Mouse (Mus musculus): Measurements from ENCODE around the gene Mdh1. TPM values are rescaled to one million over a fixed set of nuclear protein-coding genes. Genes with fewer than 3 reads are reported as not detected.
A peak's percentile ranks its signal among the peaks of the same experiment; 100 is the strongest.
"Not testable (repeated sequence)": the region's sequence is repeated elsewhere in the genome, so short reads cannot be mapped to it uniquely, and the experiment has no call there.

The Mdh1 gene
- polyA plus RNA-seq, 1 experiment: 863 TPM

DNA sequence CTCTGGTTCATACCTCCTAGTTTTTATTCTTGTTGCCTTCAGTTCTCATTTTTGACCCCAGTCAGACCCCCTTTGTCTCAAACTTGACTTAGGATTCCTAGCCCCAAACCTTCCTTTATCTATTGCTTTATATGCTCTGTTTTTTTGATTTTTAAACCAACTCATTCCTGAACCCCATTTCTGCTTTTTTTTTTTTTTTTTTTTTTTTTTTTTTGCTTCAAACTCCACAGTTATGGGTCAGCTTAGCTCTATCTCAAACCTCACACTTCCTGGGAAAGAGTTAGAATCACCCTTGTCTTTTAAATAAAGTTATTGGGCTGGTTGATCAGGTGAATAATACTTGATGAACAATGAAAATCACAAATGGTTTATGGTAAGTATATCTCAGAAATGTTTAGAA, 24.6 kb downstream of the Mdh1 start:
- Histone ChIP-seq H3K4me1 (ENCODE audit: control insufficient read depth, insufficient read depth, low read length) (no peaks in the 10 kb centered on the region; the same call in 1 of the 2 replicates), H3K4me3 (ENCODE audit: insufficient read depth, low read length) (no peak overlapping the region), H3K27ac (ENCODE audit: insufficient read depth, low read length) (no peak overlapping the region)
- TF ChIP-seq CTCF (IDR thresholded peaks at IDR 0.05; ENCODE audit: extremely low read depth, insufficient read depth, low read length) (no peak), POLR2A (IDR thresholded peaks at IDR 0.05; ENCODE audit: extremely low read depth, insufficient read depth, low read length) (no peak)

DNA sequence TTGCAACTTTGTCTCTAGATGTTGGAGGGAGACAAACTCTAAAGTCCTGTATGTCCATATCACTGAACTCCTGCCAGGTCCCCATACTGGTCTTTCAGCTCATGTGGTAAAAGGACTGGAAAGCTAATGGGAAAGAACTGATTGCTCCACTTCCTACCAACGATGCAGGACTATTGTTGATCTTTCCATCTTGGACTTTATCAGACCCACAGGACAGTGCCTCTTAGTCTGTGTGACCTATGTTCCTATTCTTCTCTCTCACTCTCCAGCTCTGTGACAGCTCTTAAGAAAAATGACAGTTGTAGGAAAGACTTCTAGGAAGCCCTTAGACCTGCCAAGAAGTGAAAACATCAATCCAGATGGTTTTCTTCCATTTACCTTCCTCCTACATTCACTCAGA, 25.5 kb downstream of the Mdh1 start:
- TF ChIP-seq CTCF (IDR thresholded peaks at IDR 0.05; ENCODE audit: extremely low read depth, insufficient read depth, low read length) (no peak), POLR2A (IDR thresholded peaks at IDR 0.05; ENCODE audit: extremely low read depth, insufficient read depth, low read length) (no peak)
- no peak overlapping the region for H3K27ac ChIP-seq (ENCODE audit: insufficient read depth, low read length)
- H3K4me3 ChIP-seq (ENCODE audit: insufficient read depth, low read length): no peak overlapping the region
- no peaks in the 10 kb centered on the region; the same call in 1 of the 2 replicates for H3K4me1 ChIP-seq (ENCODE audit: control insufficient read depth, insufficient read depth, low read length)

DNA sequence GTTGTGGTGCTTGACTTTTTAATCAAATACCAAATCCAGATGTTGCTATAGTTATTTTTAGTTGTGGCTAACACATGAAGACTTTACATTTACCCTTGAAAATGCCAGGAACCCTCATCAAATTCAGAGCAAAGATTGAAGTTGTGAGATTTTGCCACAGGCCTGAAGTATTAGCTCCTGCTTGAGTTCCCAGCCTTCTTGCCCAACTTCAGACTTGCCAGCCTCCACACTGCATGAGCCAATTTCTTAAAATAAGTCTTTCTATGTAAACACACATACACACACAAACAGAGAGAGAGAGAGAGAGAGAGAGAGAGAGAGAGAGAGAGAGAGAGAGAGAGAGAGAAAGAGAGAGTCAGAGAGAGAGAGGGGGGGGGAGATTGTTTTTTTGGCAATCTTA, 26.2 kb downstream of the Mdh1 start:
- Histone ChIP-seq H3K4me3 (ENCODE audit: insufficient read depth, low read length) (no peak overlapping the region), H3K4me1 (ENCODE audit: control insufficient read depth, insufficient read depth, low read length) (no peaks in the 10 kb centered on the region; the same call in 1 of the 2 replicates), H3K27ac (ENCODE audit: insufficient read depth, low read length) (no peak overlapping the region)
- TF ChIP-seq POLR2A (IDR thresholded peaks at IDR 0.05; ENCODE audit: extremely low read depth, insufficient read depth, low read length) (no peak), CTCF (IDR thresholded peaks at IDR 0.05; ENCODE audit: extremely low read depth, insufficient read depth, low read length) (no peak)

DNA sequence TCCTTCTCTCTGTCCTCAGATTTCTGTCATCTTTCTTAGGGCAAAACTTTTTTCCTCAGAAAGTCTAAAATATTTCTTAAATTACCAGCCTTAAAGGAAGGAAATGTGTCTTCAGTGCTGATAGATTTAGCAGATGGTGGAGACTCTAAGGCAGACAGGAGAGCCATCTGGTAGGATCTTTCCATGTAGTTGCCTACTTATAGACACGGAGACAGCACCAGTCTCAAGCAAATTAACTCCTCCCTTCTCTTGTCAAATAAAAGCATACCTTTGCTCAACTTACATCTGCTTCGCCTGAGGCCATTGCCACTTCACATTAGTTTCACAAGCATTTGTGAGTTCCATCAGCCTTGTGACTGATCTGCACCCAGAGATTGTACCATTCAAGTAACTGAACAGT, 27.1 kb downstream of the Mdh1 start:
- no peak overlapping the region for H3K4me3 ChIP-seq (ENCODE audit: insufficient read depth, low read length)
- H3K27ac ChIP-seq (ENCODE audit: insufficient read depth, low read length): peak overlapping the region; percentile 35; the same call in 1 of the 2 replicates
- no peak for TF ChIP-seq POLR2A (IDR thresholded peaks at IDR 0.05; ENCODE audit: extremely low read depth, insufficient read depth, low read length)
- TF ChIP-seq CTCF (IDR thresholded peaks at IDR 0.05; ENCODE audit: extremely low read depth, insufficient read depth, low read length): no peak
- no peaks in the 10 kb centered on the region; the same call in 1 of the 2 replicates for H3K4me1 ChIP-seq (ENCODE audit: control insufficient read depth, insufficient read depth, low read length)

- TF ChIP-seq POLR2A (IDR thresholded peaks at IDR 0.05; ENCODE audit: extremely low read depth, insufficient read depth, low read length) (no peak), CTCF (IDR thresholded peaks at IDR 0.05; ENCODE audit: extremely low read depth, insufficient read depth, low read length) (no peak)
- no peaks in the 10 kb centered on the region; the same call in 1 of the 2 replicates for H3K4me1 ChIP-seq (ENCODE audit: control insufficient read depth, insufficient read depth, low read length)
- H3K27ac ChIP-seq (ENCODE audit: insufficient read depth, low read length): no peak overlapping the region
- no peak overlapping the region for H3K4me3 ChIP-seq (ENCODE audit: insufficient read depth, low read length)
These were observed 29.4 kb downstream of the Mdh1 start for GRCm38 (mm10) chr11:21542731-21543130.

DNA sequence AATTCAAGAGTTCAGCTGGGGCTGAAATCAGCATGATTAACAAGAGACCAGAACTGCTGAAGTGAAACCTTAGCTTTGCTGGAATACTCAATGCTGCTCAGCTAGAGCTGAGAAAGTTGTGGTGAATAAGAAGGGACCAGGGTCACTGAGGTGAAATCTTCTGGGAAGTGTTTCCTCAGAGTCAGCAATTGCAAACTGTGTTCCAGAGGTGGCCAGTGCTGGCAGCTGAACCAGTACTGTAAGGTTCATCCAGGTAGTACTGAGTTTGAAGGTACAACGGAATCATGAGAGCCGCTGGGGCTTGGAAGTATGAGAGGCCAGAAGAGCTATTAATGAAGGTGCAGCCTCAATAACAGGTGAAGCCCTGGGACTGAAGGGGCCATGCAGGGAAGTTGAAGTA, 31.5 kb downstream of the Mdh1 start:
- TF ChIP-seq CTCF (IDR thresholded peaks at IDR 0.05; ENCODE audit: extremely low read depth, insufficient read depth, low read length) (no peak), POLR2A (IDR thresholded peaks at IDR 0.05; ENCODE audit: extremely low read depth, insufficient read depth, low read length) (no peak)
- no peak overlapping the region for H3K27ac ChIP-seq (ENCODE audit: insufficient read depth, low read length)
- no peaks in the 10 kb centered on the region; the same call in 1 of the 2 replicates for H3K4me1 ChIP-seq (ENCODE audit: control insufficient read depth, insufficient read depth, low read length)
- no peak overlapping the region for H3K4me3 ChIP-seq (ENCODE audit: insufficient read depth, low read length)

- TF ChIP-seq CTCF (IDR thresholded peaks at IDR 0.05; ENCODE audit: extremely low read depth, insufficient read depth, low read length) (no peak), POLR2A (IDR thresholded peaks at IDR 0.05; ENCODE audit: extremely low read depth, insufficient read depth, low read length) (no peak)
These were observed 32.1 kb downstream of the Mdh1 start for GRCm38 (mm10) chr11:21540072-21540471.

GRCm38 (mm10) chr11:21530856-21531255, 41.3 kb downstream of the Mdh1 start:
- H3K4me3 ChIP-seq (ENCODE audit: insufficient read depth, low read length); H3K27ac ChIP-seq (ENCODE audit: insufficient read depth, low read length); H3K4me1 ChIP-seq (ENCODE audit: control insufficient read depth, insufficient read depth, low read length): not testable (repeated sequence)

More at GRCm38 (mm10) chr11:21540072-21540471, 32.1 kb downstream of the Mdh1 start:
- H3K4me3 ChIP-seq (ENCODE audit: insufficient read depth, low read length): no peak overlapping the region
- no peaks in the 10 kb centered on the region; the same call in 1 of the 2 replicates for H3K4me1 ChIP-seq (ENCODE audit: control insufficient read depth, insufficient read depth, low read length)
- no peak overlapping the region for H3K27ac ChIP-seq (ENCODE audit: insufficient read depth, low read length)

- no peaks in the 10 kb centered on the region for H3K4me1 ChIP-seq (ENCODE audit: control insufficient read depth, insufficient read depth, low read length)
- H3K4me3 ChIP-seq (ENCODE audit: insufficient read depth, low read length): no peak overlapping the region
- TF ChIP-seq CTCF (IDR thresholded peaks at IDR 0.05; ENCODE audit: extremely low read depth, insufficient read depth, low read length) (no peak), POLR2A (IDR thresholded peaks at IDR 0.05; ENCODE audit: extremely low read depth, insufficient read depth, low read length) (no peak)
- no peak overlapping the region for H3K27ac ChIP-seq (ENCODE audit: insufficient read depth, low read length)
These were observed 43.3 kb downstream of the Mdh1 start for GRCm38 (mm10) chr11:21528676-21529394.

DNA sequence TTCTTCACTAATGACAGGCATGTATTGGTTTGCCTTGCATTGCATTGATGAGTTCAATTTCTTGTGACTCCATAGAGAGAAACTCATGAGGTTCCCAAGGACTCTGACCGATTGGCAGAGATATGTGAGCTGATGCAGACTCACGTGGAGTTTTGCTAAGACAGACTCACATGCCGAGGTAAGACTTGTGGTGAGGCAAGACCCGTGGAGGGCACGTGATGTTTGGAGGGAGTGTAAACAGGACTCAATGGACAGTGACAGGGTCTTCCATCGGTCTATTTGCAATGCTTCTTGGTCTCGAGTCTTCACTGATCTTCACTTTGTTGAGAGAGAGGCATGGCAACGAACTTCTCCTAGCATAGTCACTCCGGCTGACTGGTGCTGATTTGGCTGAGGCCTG, 54.4 kb downstream of the Mdh1 start:
- Histone ChIP-seq H3K4me3 (ENCODE audit: insufficient read depth, low read length) (no peak overlapping the region), H3K4me1 (ENCODE audit: control insufficient read depth, insufficient read depth, low read length) (no peaks in the 10 kb centered on the region), H3K27ac (ENCODE audit: insufficient read depth, low read length) (no peak overlapping the region)
- TF ChIP-seq POLR2A (IDR thresholded peaks at IDR 0.05; ENCODE audit: extremely low read depth, insufficient read depth, low read length): no peak
- TF ChIP-seq CTCF (IDR thresholded peaks at IDR 0.05; ENCODE audit: extremely low read depth, insufficient read depth, low read length): no peak

DNA sequence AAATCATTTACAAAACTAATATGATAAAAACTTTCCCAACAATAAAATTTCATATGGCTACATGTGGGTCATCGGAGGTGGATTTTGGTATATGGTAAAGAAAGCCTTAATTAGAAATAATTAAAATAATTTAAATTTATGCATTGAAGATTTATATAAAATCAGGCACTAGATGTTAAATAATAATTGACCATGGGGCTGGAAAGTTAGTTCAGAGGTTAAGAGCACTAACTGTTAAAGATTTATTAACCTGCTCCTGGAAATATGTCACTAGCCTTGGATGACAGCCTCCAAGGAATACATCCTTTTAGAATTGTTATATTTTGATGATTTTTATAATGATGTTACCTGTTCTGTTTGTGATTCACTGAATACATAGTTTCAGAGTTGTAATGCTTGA, 55.8 kb downstream of the Mdh1 start:
- H3K4me3 ChIP-seq (ENCODE audit: insufficient read depth, low read length); H3K4me1 ChIP-seq (ENCODE audit: control insufficient read depth, insufficient read depth, low read length); H3K27ac ChIP-seq (ENCODE audit: insufficient read depth, low read length): not testable (repeated sequence)

DNA sequence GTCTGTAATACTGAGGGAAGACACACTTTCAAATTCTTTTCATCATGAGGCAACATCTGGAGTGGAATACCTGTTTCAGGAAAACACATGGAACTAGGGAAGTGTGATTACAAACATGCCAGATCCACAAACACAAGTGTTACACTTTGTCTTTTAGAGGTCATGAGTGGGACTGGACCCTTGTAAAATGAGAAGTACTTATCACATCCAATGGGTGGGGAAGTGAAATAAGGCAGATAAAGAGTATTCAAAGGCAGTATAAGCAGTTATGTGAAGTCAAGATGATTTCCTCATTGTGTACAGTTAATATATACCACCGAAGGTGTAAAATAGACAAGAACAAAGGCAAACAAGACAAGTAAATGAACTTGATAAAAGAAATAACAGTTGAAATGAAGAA, 61.6 kb downstream of the Mdh1 start:
- H3K27ac ChIP-seq (ENCODE audit: insufficient read depth, low read length); H3K4me1 ChIP-seq (ENCODE audit: control insufficient read depth, insufficient read depth, low read length); H3K4me3 ChIP-seq (ENCODE audit: insufficient read depth, low read length): not testable (repeated sequence)

- H3K27ac ChIP-seq (ENCODE audit: insufficient read depth, low read length); H3K4me1 ChIP-seq (ENCODE audit: control insufficient read depth, insufficient read depth, low read length); H3K4me3 ChIP-seq (ENCODE audit: insufficient read depth, low read length): not testable (repeated sequence)
These were observed 63.5 kb downstream of the Mdh1 start for GRCm38 (mm10) chr11:21508713-21509112.

- H3K4me1 ChIP-seq (ENCODE audit: control insufficient read depth, insufficient read depth, low read length); H3K27ac ChIP-seq (ENCODE audit: insufficient read depth, low read length); H3K4me3 ChIP-seq (ENCODE audit: insufficient read depth, low read length): not testable (repeated sequence)
These were observed 65.1 kb downstream of the Mdh1 start for GRCm38 (mm10) chr11:21507073-21507472.
